Mouse (Mus musculus) urinary bladder, postnatal 4 days (tissue): ENCODE data around the gene Fgfr2.
"Not testable (repeated sequence)": the region's sequence is repeated elsewhere in the genome, so short reads cannot be mapped to it uniquely, and the experiment has no call there.

ENCODE experiments used
- DNase-seq, 2 experiments: peaks; one replicate each; pipeline ENCODE4 v3.0.0; 2021 to 2022; ENCODE audit warnings: low spot score in 2 of 2

Fgfr2 gene

GRCm38 (mm10) chr7:132449891-132450735, 673.0 kb downstream of the Fgfr2 start:
- no peak for DNase-seq

GRCm38 (mm10) chr7:132448511-132449154, 674.5 kb downstream of the Fgfr2 start:
- no peak for DNase-seq

DNA sequence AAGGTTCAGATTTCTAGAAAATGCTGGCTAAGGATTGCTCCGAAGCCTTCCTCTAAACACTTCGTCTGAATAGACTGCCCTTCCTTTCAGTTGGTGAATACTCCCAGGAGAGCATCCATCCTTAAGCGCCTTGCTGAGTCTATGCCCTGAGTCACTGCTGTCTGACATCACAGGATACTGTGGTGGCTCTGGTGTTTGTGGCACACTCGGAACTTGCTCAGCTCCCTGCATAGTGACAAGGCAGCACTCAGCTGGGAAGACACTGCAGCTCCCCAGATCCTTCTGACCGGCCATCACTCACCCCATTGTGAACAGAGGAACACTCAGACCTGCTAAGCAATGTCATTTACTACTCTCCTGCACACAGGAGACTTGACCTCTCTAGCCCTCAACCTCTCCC, 675.6 kb downstream of the Fgfr2 start:
- no peak for DNase-seq

DNA sequence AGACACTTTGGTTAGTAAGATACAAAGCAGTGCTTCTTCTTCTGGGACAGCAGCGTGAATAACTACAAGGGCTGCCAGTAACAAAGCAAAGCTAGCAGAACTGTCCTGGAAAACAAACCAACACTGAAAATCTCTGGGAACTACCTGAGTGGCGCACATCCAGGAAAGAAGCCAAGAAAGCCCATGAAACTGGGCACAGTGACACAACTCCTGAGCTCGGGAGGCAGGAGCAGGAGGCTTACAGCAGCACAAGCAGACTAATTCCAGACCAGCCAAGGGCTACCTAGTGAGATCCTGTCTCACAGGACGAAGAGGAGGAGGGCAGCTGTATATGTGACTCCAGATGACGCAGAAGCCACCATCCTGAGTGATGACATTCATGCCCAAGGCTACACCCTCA, 676.3 kb downstream of the Fgfr2 start:
- DNase-seq = no peak

DNA sequence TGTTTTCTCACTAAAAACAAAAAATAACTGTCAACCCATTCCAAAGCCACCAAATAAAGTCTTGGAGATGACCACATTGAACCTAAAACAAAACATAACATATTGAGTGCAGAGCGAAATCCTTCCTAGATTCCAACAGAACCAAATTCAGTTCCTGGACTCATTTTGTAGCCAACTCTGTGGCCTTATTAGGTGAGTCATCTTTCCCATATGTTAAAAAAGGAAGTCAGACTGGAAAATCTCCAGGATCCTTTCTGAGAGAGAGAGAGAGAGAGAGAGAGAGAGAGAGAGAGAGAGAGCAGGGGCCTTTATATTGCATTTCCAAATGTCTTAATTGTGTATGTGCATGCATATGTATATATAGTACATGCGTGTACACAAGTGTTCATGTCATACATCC, 678.9 kb downstream of the Fgfr2 start:
- no peak for DNase-seq

DNA sequence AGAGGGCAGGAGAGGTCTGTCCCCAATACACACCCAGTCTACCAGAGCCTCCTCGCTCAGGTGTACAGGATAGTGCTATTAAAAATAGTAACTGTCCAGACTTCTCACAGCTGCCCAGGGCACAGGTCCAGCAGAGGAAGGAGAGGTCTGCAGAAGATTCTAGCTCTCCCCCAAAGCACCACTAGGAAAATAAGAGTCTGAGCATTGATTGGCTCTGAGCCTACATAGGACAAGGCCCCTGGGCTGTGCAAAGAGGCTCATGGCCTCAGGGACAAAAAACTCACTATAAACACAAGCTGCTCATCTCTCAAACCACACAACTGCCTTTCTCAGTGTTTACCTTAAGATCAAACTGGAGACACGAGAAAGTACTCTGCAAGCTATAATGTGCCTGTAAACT, 679.4 kb downstream of the Fgfr2 start:
- no peak for DNase-seq

GRCm38 (mm10) chr7:132443134-132443533, 680.0 kb downstream of the Fgfr2 start:
- DNase-seq = no peak

- not testable (repeated sequence) for DNase-seq
Observed at GRCm38 (mm10) chr7:132442133-132442763, 680.9 kb downstream of the Fgfr2 start.

GRCm38 (mm10) chr7:132439916-132440315, 683.2 kb downstream of the Fgfr2 start:
- no peak for DNase-seq

DNA sequence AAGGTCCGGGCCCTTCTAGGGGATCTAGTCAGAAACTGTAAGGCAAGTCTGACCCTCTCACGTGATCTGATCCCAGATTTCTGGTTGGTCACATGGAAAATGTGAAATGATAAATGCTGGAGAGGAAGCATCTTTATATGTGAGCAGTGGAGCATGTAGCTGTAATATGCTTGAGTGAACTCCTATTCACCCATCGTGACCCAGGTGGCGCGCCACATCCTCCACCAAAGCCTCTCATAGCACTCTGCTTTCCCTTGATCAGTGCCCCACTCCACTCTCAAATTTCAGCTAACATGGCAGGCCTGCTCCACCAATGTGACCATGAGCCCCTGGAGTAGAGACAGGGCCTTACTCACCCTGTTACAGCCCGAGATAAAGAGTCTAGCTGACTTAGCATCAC, 685.1 kb downstream of the Fgfr2 start:
- DNase-seq = no peak

GRCm38 (mm10) chr7:132437431-132437830, 685.7 kb downstream of the Fgfr2 start:
- DNase-seq = no peak

- no peak for DNase-seq
Observed at GRCm38 (mm10) chr7:132435486-132436055, 687.6 kb downstream of the Fgfr2 start.

- DNase-seq = no peak
Observed at GRCm38 (mm10) chr7:132429324-132429723, 693.8 kb downstream of the Fgfr2 start.

DNA sequence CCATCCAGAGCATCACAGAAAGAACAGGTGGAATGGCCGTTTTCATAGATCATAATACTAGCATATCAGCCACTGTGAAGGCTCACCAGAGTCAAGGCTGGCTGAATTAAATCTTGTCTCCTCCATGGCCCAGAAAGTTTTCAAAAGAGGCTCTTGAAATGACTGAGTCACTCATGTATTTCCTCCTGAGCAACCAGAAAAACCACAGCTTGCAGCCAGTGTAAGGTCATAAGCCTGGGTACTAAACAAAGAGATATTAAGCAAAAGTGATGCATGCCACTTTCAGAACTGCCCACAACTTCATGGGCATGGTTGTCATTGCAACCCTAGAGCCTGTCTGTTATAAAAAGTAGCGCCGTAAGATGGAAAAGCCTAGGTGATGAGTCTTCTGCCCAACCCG, 694.8 kb downstream of the Fgfr2 start:
- no peak for DNase-seq

DNA sequence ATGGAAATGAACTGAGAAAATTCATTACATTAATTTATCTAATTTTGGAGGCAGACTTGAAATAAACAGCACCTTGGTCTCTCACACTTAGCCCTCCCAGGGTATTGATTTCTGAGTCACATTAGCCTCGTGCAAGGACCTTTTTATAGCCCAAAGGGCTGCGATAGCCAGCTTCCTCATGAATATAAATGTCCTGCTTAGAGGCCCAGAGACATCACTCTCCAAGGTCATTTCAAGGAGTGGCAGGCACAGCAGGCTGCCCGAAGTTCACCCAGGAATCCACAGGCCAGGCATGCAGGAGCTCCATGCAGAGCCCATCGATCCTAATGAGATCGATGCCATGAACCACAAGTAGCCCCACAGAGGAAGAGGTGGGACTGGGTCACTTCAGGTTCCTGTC, 697.1 kb downstream of the Fgfr2 start:
- no peak for DNase-seq

GRCm38 (mm10) chr7:132425364-132425999, 697.7 kb downstream of the Fgfr2 start:
- DNase-seq = no peak

GRCm38 (mm10) chr7:132423570-132423969, 699.6 kb downstream of the Fgfr2 start:
- no peak for DNase-seq

DNA sequence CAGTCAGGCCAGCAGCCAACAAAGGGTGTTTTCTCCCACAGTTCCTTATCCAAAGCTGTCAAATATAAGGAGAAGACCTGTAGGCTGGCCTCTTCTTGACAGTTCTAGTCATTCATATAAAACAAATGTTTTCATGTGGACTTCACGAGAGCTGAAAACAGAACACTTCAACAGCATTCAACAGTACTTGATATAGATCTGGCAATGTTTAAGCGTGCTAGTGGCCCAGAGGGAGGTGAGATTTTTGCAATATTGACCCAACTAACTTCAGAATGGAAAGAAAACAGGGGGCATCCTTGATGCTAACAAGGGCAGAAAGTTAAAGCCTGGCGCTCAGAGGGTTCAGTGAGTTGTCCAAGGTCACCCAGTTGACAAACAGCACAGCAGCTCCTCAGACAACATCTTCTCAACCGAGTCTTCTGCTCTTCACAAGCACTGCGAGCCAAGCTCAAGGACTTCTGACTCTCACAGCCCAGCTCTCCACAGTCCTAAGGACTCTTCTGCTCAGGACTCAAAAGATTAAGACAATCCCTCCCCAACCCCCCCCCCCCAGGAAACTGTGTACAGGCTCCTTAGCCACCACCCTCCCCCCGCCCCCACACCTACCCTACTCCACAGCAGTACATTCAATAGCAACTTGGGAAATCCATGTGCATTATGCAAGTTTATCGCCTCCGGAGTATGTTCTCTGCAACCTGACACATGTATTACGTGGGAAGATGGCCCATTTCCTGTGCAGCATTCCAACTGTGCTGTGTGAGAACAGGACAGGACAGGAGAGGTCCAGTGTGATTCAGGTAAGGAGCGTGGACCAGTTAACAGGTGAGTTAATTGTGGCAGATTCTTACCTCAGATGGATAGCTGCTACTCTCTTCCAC, 703.5 kb downstream of the Fgfr2 start:
- DNase-seq = no peak

GRCm38 (mm10) chr7:132416866-132417265, 706.3 kb downstream of the Fgfr2 start:
- no peak for DNase-seq

DNA sequence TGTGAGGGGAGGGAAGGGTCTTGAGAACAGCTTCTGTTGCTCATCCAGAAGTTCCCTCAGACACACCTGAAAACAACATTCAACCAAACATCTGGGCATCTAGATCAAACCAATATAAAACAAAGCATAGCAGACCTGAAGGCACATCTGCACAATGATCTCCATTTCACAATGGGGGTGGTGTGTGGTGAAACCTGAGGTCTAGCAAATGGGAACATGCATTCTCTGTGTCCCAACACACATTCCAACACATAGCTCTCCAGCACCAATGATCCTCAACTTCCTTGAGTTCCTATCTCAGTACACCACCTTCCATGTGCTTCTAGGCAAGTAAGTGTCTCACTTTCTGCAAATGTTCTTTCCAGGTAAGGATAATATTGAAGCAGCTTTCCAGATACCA, 707.3 kb downstream of the Fgfr2 start:
- DNase-seq = no peak

DNA sequence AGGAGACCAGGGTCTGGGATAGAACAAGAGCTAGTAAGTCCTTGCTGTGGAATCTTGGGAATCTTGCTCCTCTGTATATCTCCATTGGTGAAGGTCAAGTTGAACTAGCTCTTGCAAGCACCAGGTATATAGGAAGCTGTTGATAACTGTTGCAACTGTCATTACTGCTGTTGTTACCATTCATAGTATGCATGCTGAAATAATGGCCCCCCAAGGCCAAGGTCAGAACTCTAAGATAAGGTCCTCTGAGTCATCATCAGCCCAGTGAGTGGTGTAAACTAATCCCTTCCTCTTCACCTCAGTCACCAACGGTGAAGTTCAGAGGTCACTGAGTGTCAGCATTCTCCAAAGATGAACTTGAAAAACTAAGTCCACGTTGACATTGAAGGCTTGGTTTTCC, 710.6 kb downstream of the Fgfr2 start:
- DNase-seq = no peak
